Mouse (Mus musculus) hindbrain, embryonic 10.5 days (tissue): ENCODE data around the gene Dennd1b. TPM values are rescaled to one million over a fixed set of nuclear protein-coding genes. Genes with fewer than 3 reads are reported as not detected.
A peak's percentile ranks its signal among the peaks of the same experiment; 100 is the strongest.

Experiments used
- DNase-seq: peaks from one replicate; pipeline ENCODE4 v3.0.0-alpha.2; 2017; ENCODE audit warnings: low spot score
- H3K27ac ChIP-seq: fragments of 300-500 bp; sonication (generic); 2 replicates; pipeline ENCODE4 v1.5.1; 2016; ENCODE audit warnings: mild to moderate bottlenecking, moderate library complexity
- H3K27me3 ChIP-seq: fragments of 300-500 bp; sonication (generic); 2 replicates; pipeline ENCODE4 v1.6.1; 2016; ENCODE audit warnings: mild to moderate bottlenecking; ENCODE audit not compliant: poor library complexity, insufficient read depth, severe bottlenecking
- H3K36me3 ChIP-seq: fragments of 300-500 bp; sonication (generic); 2 replicates; pipeline ENCODE4 v1.6.1; 2016; ENCODE audit warnings: mild to moderate bottlenecking, moderate library complexity
- H3K4me1 ChIP-seq: fragments of 300-500 bp; sonication (generic); replicated peaks from 2 replicates; pipeline ENCODE4 v1.6.1; 2016; ENCODE audit warnings: mild to moderate bottlenecking
- H3K4me3 ChIP-seq: fragments of 300-500 bp; sonication (generic); 2 replicates; pipeline ENCODE4 v1.5.1; 2016; ENCODE audit warnings: mild to moderate bottlenecking, moderate library complexity
- H3K9me3 ChIP-seq: fragments of 300-500 bp; sonication (generic); 2 replicates; pipeline ENCODE4 v1.6.1; 2016; ENCODE audit warnings: mild to moderate bottlenecking, moderate library complexity
- WGBS: fragments of 180-500 bp; shearing (Covaris S2); methylation state at CpG from one replicate; pipeline ENCODE4 v1.1.7; 2016; 5-methylcytosine and 5-hydroxymethylcytosine counted together
- polyA plus RNA-seq: library from polyadenylated mRNA; unstranded; fragments of >200 nt; fragmentation: Nextera tagmentation; extraction: Ambion mirVana; gene quantifications from 2 replicates; pipeline ENCODE4 v1.2.1, GENCODE M21; 2016

Gene Dennd1b
- polyA plus RNA-seq, 1 experiment from 2014 or later = 9.2 TPM

DNA sequence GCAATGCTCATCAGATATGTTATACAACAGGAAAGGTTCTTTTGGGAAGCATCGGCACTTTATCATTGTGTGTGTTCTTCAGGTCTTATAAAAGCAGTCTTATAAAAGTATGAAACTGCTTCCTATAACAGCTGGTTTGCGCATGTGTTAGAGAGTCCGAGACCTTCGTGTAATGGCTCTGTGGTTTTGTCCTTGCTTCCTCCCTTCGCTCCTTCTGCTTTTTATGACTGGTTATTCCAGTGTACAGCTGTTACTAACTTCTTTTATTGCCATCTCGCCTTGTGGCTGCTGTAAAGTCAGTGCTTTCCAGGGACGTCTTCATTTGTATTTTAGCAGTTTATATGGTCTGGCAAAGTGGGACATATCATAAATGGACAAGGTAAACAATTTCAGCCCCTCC lies 4.2 kb downstream of the Dennd1b start:
- peaks cover 19% of the 10 kb centered on the region for H3K36me3 ChIP-seq
- no peak for DNase-seq
- 89% methylated on average over 7 of the region's 7 CpGs for WGBS
- no peaks in the 10 kb centered on the region for H3K27me3 ChIP-seq
- no peak overlapping the region for H3K27ac ChIP-seq
- H3K9me3 ChIP-seq = no peaks in the 10 kb centered on the region
- peaks cover 6% of the 10 kb centered on the region for H3K4me1 ChIP-seq
- no peak overlapping the region for H3K4me3 ChIP-seq

DNA sequence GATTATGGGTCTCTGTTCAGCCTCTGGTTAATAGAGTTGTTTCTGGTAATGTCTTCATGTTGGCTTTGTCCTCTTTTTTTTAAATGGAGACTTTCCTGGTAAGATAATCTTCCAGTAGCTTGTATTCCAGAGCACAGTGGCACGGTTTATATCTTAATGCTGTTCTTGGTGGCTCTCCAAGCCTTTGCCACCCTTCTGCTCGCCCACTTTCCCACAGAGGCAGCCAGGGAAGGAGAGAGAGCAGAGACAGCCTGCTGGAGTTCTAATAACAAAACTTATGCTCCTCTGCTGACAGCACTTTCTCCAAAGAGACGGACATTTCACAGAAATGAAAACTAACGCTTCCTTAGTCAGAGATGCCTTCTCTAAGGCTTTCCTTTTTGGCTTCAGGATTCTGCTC lies 6.8 kb downstream of the Dennd1b start:
- Histone ChIP-seq H3K4me1 (no peaks in the 10 kb centered on the region), H3K36me3 (peaks cover 19% of the 10 kb centered on the region), H3K9me3 (no peaks in the 10 kb centered on the region), H3K27me3 (no peaks in the 10 kb centered on the region), H3K27ac (no peak overlapping the region), H3K4me3 (no peak overlapping the region)
- WGBS = 87% methylated on average over 4 of the region's 4 CpGs
- DNase-seq = no peak

DNA sequence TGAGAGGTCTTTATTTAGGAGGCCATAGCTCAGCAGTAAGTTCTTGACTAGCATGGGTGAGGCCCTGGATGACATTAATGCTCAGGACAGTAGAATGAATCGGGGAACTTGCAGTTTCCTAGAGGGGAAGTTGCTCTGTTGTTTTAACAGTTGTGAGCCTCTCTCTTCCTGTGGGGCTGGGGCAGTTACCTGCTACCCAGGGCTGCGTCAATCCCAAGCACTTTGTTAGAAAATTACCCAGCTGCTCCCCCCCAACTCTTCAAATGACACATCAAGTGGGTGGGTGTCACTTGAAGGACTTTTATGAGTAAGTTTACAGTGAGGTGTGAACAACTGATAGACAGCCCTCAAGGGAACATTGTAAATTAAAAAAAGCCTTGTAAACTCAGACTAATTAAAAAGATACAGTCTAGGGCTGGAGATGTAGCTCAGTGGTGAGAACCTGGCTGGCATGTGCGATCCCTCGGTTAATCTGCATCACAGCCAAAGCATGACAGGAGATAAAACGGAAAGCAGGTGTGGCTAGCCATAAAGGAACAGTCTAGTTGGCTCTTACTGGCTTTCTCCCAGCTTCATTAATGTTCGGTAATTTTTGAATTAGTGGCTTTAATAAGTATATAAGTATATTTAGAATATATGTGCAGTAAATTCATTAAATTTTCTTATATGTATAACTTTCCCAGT lies 10.4 kb downstream of the Dennd1b start:
- no peak for DNase-seq
- Histone ChIP-seq H3K4me3 (no peak overlapping the region), H3K27ac (no peak overlapping the region), H3K4me1 (no peaks in the 10 kb centered on the region), H3K36me3 (no peaks in the 10 kb centered on the region), H3K27me3 (no peaks in the 10 kb centered on the region), H3K9me3 (no peaks in the 10 kb centered on the region)
- WGBS = 87% methylated on average over 6 of the region's 6 CpGs

DNA sequence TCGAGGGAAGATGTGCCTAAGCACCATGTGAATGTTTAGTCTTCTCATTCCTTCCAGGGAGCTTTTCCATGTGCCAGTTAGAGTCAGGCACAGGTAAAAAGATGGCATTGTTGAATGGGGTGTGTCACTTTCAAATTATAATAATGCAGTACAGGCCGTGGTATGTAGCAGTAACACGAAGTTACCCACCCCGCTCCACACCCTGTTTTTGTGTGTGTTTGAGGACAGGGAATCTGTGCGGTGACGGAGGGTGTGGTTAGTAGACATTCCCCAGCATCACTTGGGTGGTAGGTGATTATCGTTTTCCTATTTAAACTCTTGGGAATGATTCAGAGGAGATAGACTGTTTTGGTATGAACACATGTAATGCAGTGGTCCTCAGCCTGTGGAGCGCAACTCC lies 11.6 kb downstream of the Dennd1b start:
- no peak for DNase-seq
- WGBS = 93% methylated on average over 8 of the region's 8 CpGs

DNA sequence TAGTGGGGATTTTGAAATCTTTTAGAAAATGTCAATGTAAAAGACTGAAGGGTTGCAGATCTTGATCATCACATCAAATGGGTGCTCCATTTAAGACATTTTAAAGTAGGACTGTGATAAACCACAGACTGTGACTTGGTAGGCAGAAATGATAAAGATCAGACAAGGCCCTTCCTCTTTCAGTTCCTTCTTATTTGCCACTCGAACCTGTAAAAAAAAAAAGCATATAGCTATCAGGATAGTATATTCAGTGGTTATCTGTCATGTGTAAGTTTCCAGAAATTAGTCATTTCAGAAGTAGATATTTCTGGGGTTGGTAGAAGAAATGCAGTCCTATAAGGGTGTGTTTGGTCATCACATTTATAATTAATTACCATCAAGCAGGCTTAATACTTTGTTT lies 12.7 kb downstream of the Dennd1b start:
- no peaks in the 10 kb centered on the region for H3K36me3 ChIP-seq
- no peak overlapping the region for H3K4me3 ChIP-seq
- 74% methylated on average over 1 of the region's 1 CpGs for WGBS
- H3K9me3 ChIP-seq = no peaks in the 10 kb centered on the region
- DNase-seq = no peak
- no peak overlapping the region for H3K27ac ChIP-seq
- no peaks in the 10 kb centered on the region for H3K4me1 ChIP-seq
- H3K27me3 ChIP-seq = no peaks in the 10 kb centered on the region

More for the DNA sequence above, 11.6 kb downstream of the Dennd1b start:
- H3K27ac ChIP-seq = no peak overlapping the region
- no peaks in the 10 kb centered on the region for H3K27me3 ChIP-seq
- H3K9me3 ChIP-seq = no peaks in the 10 kb centered on the region
- no peak overlapping the region for H3K4me3 ChIP-seq
- no peaks in the 10 kb centered on the region for H3K36me3 ChIP-seq
- H3K4me1 ChIP-seq = no peaks in the 10 kb centered on the region

DNA sequence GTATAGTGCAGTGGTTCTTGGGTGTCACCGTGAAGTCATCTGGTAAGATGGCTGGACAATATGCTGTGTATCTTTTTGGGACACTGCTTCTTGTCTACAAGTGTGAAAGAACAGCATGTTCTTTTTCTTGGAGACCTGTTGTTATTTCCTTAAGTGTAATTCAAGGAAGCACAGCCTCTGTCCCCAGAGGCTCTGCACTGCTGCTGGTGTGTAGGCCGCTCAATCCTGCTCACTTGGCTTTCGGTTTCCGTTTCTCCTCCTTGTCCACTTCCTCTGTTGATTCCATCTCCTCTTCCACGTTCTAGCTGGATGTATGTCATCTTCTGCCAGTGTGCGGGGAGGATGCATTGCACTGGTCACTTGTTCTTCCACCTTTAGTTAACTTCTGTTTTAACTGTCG lies 19.0 kb downstream of the Dennd1b start:
- DNase-seq = no peak
- H3K4me1 ChIP-seq = peaks cover 8% of the 10 kb centered on the region
- H3K9me3 ChIP-seq = no peaks in the 10 kb centered on the region
- no peaks in the 10 kb centered on the region for H3K27me3 ChIP-seq
- H3K27ac ChIP-seq = peak overlapping the region; percentile 4; the same call in 1 of the 2 replicates
- WGBS = 82% methylated on average over 7 of the region's 7 CpGs
- no peaks in the 10 kb centered on the region for H3K36me3 ChIP-seq
- H3K4me3 ChIP-seq = no peak overlapping the region

DNA sequence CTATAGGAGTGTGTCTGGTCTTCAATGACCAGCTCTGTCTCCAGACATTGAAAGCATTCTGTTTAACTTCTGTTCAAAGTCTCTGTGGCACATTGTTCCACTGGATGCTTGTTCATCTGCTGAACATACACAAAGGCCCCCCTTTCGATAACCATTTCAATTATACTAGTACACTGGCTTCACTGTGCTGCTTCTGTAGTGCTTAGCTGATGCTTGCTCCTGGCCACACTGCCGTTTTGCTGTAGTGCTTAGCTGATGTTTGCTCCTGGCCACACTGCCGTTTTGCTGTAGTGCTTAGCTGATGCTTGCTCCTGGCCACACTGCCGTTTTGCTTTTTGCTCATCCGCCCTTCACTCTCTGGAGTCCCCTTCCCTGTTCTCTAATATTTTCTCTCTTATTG lies 19.4 kb downstream of the Dennd1b start:
- no peaks in the 10 kb centered on the region for H3K36me3 ChIP-seq
- peaks cover 8% of the 10 kb centered on the region for H3K4me1 ChIP-seq
- WGBS = 77% methylated on average over 5 of the region's 5 CpGs
- no peaks in the 10 kb centered on the region for H3K27me3 ChIP-seq
- no peak overlapping the region for H3K4me3 ChIP-seq
- no peak for DNase-seq
- peak overlapping the region; percentile 4; the same call in 1 of the 2 replicates for H3K27ac ChIP-seq
- no peaks in the 10 kb centered on the region for H3K9me3 ChIP-seq

DNA sequence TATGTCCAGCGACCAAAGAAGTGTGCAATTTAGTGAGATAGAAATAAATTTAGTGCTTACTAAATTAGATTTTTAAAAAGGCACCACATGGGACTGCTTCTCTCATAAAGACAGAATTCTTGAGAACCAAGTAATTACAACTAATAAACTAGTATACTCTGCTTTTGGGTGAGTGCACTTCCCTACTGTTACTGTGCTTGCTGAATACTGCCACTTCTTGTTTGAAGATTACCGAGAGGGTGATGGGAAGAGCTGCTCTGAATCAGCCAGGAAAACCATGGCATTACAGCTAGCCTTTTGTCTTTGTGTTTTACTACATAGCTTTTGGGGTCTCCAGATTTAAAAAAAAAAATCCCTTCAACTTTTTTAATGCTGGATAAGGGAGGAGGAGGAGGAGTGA lies 19.8 kb downstream of the Dennd1b start:
- H3K4me1 ChIP-seq = peaks cover 8% of the 10 kb centered on the region
- no peak overlapping the region for H3K4me3 ChIP-seq
- no peaks in the 10 kb centered on the region for H3K36me3 ChIP-seq
- WGBS = 83% methylated on average over 2 of the region's 2 CpGs
- H3K27me3 ChIP-seq = no peaks in the 10 kb centered on the region
- no peak overlapping the region for H3K27ac ChIP-seq
- no peak for DNase-seq
- H3K9me3 ChIP-seq = no peaks in the 10 kb centered on the region

DNA sequence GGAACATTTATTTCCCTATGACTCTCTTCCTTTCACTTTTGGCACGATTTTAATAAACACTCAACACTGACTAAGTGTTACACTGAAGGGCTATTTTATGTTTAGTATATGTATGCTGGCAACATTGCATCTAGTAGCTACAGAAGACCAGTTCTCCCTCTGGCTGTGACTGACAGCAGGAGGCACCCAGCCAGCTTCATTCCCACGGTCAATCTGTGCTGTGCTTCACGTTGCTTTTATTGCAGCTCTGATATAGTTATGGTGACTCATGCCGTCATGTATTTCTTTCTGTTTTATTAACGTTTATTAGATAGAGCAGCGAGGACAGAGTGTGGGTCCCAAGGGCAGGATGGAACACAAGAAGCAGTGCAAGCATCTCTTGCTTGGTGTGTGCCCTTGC lies 20.2 kb downstream of the Dennd1b start:
- Histone ChIP-seq H3K27ac (no peak overlapping the region), H3K36me3 (no peaks in the 10 kb centered on the region), H3K4me1 (peaks cover 8% of the 10 kb centered on the region), H3K4me3 (no peak overlapping the region), H3K27me3 (no peaks in the 10 kb centered on the region), H3K9me3 (no peaks in the 10 kb centered on the region)
- no peak for DNase-seq
- WGBS = 82% methylated on average over 6 of the region's 6 CpGs

DNA sequence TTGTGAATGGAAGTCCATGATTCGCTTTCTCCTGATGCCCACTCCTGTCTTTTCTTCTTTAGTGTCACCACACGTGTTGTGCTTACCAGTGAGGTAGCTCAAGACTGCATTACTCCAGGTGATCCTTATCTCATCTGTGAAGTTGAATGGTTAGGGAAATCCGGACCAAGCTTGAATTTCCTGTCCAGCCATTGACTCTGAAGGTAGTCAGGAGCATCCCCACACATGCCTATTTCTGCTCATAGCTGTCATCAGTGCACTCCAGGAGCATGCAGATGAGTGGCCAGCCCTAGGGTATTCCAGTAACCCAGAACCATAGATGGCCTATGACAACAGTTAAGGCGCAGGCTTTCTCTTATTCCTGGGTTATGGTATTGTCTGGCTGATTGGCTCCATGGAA lies 20.9 kb downstream of the Dennd1b start:
- WGBS = 89% methylated on average over 4 of the region's 4 CpGs
- no peak overlapping the region for H3K4me3 ChIP-seq
- no peak overlapping the region for H3K27ac ChIP-seq
- DNase-seq = no peak
- peaks cover 8% of the 10 kb centered on the region for H3K4me1 ChIP-seq
- H3K27me3 ChIP-seq = no peaks in the 10 kb centered on the region
- no peaks in the 10 kb centered on the region for H3K36me3 ChIP-seq
- H3K9me3 ChIP-seq = no peaks in the 10 kb centered on the region

DNA sequence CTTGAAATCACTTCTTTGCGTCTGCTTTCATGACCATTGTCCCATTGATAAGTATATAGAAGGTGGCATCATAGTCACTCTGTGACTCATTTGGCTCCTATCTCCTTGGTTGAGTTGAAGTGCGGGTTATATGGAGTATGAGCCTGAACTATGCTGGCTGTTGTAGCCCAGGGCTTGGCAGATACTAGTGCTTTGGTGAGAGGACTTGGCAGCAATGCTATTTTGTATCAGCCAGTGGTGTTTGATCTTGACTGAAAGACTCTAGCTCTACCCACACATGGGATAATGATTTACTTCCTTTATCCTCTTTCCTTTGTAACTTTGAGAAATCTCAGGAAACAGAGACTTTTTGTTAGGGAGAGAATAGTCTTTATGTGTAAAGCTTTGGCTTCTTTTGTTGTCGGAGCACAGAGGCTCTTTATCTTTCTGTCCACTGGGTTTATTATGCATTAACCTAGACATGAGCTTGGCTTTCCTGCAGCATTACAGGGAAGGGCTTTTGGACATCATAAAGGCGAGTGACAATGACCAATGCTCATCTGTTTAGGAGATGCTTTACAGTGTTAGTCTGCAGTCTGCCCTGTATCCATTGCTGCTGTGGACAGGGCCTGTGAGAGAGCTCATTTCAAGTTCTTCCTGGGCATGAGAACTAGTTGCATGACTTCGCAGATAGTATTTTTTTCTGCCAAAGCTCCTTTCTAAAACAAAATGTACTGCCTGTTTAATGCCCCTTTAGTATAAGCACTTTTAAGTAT lies 29.3 kb downstream of the Dennd1b start:
- DNase-seq = no peak
- WGBS = 74% methylated on average over 5 of the region's 5 CpGs
- Histone ChIP-seq H3K27me3 (no peaks in the 10 kb centered on the region), H3K4me1 (peaks cover 14% of the 10 kb centered on the region), H3K9me3 (no peaks in the 10 kb centered on the region), H3K36me3 (no peaks in the 10 kb centered on the region), H3K4me3 (no peak overlapping the region), H3K27ac (no peak overlapping the region)

DNA sequence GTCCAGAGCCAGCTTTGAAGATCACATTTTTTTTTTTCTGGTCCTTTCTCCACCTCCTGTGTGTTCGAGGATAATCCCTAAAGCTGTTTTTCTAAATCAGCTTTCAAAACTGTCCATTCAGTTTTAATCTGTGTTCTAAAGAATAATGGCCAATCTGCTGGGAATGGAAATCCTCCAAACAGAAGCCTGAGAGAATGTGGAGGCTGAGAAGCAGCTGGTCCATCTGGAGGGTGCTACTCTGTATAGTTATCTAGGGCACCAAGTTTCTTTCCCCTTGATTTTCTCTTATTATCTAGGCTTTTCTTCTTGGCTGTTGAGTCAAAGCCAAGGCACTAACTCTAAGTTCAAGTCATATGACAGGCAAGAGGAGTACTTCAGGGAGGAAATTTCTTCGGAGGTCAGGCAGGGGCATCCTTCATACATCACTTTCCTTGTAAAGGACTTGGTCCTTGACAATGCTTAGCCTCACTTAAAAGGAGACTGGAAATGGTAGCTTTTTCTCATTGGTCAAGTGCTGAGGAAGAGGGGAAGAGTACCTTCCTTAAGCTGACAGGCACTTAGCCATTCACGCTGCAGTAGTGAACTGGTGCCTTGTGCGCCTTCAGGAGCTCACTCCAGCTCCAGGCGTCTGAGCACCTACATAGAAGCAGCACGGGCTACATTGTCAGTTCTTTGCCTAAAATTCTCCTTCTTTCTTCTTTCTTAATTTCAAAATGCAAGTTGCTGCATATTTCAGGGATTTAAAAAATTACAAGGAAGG lies 32.6 kb downstream of the Dennd1b start:
- peaks cover 21% of the 10 kb centered on the region for H3K4me1 ChIP-seq
- no peaks in the 10 kb centered on the region for H3K9me3 ChIP-seq
- no peak for DNase-seq
- WGBS = 90% methylated on average over 6 of the region's 6 CpGs
- H3K27me3 ChIP-seq = no peaks in the 10 kb centered on the region
- H3K36me3 ChIP-seq = no peaks in the 10 kb centered on the region
- H3K27ac ChIP-seq = no peak overlapping the region
- no peak overlapping the region for H3K4me3 ChIP-seq

DNA sequence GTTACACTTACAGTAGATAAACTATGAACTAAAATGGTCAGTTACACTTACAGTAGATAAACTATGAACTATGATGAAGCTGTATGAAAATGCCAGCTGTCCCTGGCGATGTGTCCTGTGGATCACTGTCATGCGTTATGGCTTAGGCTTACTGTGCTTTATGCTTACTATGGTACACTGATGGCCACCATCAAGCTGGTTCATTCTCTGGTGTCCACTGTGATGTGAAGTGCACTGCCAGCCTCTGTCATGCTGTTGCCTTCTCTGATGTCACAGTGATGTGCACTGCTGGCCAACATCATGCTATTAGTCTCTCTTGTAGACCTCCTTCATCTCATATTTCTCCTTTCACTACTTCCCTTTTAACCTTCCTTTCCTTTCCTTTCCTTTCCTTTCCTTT lies 33.4 kb downstream of the Dennd1b start:
- Histone ChIP-seq H3K4me1 (peaks cover 28% of the 10 kb centered on the region), H3K4me3 (no peak overlapping the region), H3K9me3 (no peaks in the 10 kb centered on the region), H3K27me3 (peaks cover under 1% of the 10 kb centered on the region), H3K36me3 (no peaks in the 10 kb centered on the region), H3K27ac (no peak overlapping the region)
- no peak for DNase-seq
- 99% methylated on average over 2 of the region's 2 CpGs for whole genome bisulfite sequencing
